Mouse (Mus musculus): ENCODE data around the gene Ss18l1.

- TF ChIP-seq CTCF (IDR thresholded peaks at IDR 0.05; ENCODE audit: insufficient read depth, low read length) (no peak), POLR2A (IDR thresholded peaks at IDR 0.05; ENCODE audit: borderline replicate concordance, extremely low read depth, low read depth, low read length) (no peak)
Measured at GRCm38 (mm10) chr2:180018573-180018972, 23.7 kb upstream of the Ss18l1 start.
